Mouse (Mus musculus) neural tube, embryonic 14.5 days (tissue): ENCODE measurements around the gene Trip10. TPM values are rescaled to one million over a fixed set of nuclear protein-coding genes. Genes with fewer than 3 reads are reported as not detected.

Experiments used
- ATAC-seq: fragments of 200-750 bp; cut with Nextera tagmentation; 2 replicates; pipeline ENCODE4 v1.8.0; 2017; ENCODE audit warnings: low read depth, mild to moderate bottlenecking, moderate TSS enrichment, moderate library complexity
- H3K27ac ChIP-seq: fragments of 300-500 bp; sonication (generic); 2 replicates; pipeline ENCODE4 v1.5.1; 2014; ENCODE audit warnings: low read depth, mild to moderate bottlenecking, control low read depth, low read length, moderate library complexity, mixed read lengths
- H3K27me3 ChIP-seq: fragments of 300-500 bp; sonication (generic); 2 replicates; pipeline ENCODE4 v1.6.1; 2014; ENCODE audit warnings: low read length; ENCODE audit not compliant: control insufficient read depth, insufficient read depth
- H3K36me3 ChIP-seq: fragments of 300-500 bp; sonication (generic); 2 replicates; pipeline ENCODE4 v1.6.1; 2014; ENCODE audit warnings: low read length, mixed read lengths; ENCODE audit not compliant: control insufficient read depth, insufficient read depth
- H3K4me1 ChIP-seq: fragments of 300-500 bp; sonication (generic); 2 replicates; pipeline ENCODE4 v1.6.1; 2014; ENCODE audit warnings: low read length; ENCODE audit not compliant: control insufficient read depth, insufficient read depth
- H3K4me2 ChIP-seq: fragments of 300-500 bp; sonication (generic); 2 replicates; pipeline ENCODE4 v1.6.1; 2014; ENCODE audit warnings: mild to moderate bottlenecking, low read depth, low read length, control low read depth
- H3K4me3 ChIP-seq: fragments of 300-500 bp; sonication (generic); 2 replicates; pipeline ENCODE4 v1.5.1; 2014; ENCODE audit warnings: low read depth, low read length, control low read depth, mixed read lengths
- H3K9ac ChIP-seq: fragments of 300-500 bp; sonication (generic); replicated peaks from 2 replicates; pipeline ENCODE4 v1.6.1; 2014; ENCODE audit warnings: low read depth, mild to moderate bottlenecking, control low read depth, low read length, mixed read lengths
- H3K9me3 ChIP-seq: fragments of 300-500 bp; sonication (generic); 2 replicates; pipeline ENCODE4 v1.6.1; 2016; ENCODE audit warnings: low read length; ENCODE audit not compliant: control insufficient read depth
- WGBS: fragments of 180-500 bp; shearing (Covaris S2); extraction: QIAGEN DNeasy Blood & Tissue Kit; methylation state at CpG from one replicate; pipeline ENCODE4 v1.1.7; 2014; 5-methylcytosine and 5-hydroxymethylcytosine counted together
- polyA plus RNA-seq: library from polyadenylated mRNA; unstranded; fragments of >200 nt; fragmentation: Nextera tagmentation; extraction: Ambion mirVana; gene quantifications from 2 replicates; pipeline ENCODE4 v1.2.1, GENCODE M21; 2014

Gene Trip10
- polyA plus RNA-seq, 1 experiment from 2014 or later = 5.4 TPM

DNA sequence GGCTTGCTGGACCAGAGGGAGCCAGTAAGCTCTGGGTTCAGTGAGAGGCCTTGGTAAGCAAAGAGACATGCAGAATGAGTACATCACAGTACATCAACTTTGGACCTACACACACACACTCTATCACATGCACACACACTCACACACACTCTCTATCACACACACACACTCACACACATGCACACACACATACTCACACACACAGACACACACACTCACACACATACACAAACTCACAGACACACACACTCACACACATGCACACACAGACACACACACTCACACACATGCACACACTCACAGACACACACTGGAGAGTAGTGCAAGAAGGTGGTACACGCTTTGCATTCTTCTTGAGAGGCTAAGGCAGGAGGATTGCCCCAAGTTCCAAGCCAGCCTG lies 17.1 kb upstream of the Trip10 start:
- ATAC-seq = no peak
- WGBS = 91% methylated on average over 1 of the region's 1 CpGs
- Histone ChIP-seq H3K4me2 (no peak overlapping the region), H3K27ac (no peak overlapping the region), H3K36me3 (peaks cover 14% of the 10 kb centered on the region), H3K4me3 (no peak overlapping the region), H3K27me3 (no peaks in the 10 kb centered on the region), H3K9ac (no peak overlapping the region), H3K4me1 (no peaks in the 10 kb centered on the region), H3K9me3 (no peaks in the 10 kb centered on the region)

DNA sequence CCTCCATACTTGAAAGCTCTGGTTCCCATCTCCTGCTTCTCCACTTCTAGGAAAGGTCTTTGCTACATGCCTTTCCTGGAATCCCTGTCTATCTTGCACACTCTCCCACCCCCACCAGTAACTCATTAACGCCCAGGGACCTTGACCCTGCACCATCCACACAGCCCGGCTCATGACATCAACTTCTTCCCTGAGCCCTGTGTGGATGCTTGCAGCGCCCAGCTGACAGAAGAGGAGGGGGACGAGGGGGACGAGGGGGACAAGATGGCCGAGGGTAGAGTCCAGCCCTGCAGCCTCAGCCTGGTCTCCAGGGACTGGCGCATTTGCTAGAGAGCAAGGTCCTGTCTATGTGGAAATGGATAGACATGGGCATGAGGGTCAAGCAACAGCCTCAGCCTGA lies 16.2 kb upstream of the Trip10 start:
- Histone ChIP-seq H3K4me3 (no peak overlapping the region), H3K4me1 (no peaks in the 10 kb centered on the region), H3K9ac (no peak overlapping the region), H3K27ac (no peak overlapping the region), H3K27me3 (no peaks in the 10 kb centered on the region), H3K9me3 (no peaks in the 10 kb centered on the region), H3K4me2 (no peak overlapping the region), H3K36me3 (peaks cover 22% of the 10 kb centered on the region)
- ATAC-seq = no peak
- WGBS = 49% methylated on average over 7 of the region's 7 CpGs

DNA sequence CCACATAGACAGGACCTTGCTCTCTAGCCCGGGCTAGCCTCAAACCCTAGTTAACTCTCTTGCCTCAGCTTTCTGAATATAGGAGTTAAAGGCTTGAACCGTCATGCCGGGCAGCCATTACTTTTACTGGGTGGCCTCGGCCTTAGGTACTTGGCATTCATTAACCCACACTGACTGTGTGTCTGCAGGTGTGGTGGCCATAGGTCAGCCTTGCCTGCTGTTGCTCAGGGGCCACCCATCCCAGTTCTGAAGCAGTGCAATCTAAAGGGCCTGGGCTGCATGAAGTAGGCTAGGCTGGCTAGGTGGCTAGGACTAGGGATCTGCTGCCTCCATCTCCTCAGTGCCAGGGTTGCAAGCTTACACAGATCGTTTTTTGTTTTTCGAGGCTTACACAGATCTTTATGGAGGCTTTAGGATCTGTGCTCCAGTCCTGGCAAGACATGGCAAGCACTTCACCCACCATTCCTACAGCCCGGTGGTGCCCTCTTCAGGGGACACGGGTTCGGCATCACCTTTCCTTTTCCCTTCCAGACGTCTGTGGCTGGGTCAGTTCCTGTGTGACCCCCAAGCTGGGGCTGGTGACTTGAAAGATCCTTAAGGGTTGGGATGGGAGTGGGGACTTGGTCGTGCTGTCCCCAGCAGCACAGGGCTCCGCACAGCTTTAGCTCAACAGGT lies 14.9 kb upstream of the Trip10 start:
- no peak for ATAC-seq
- no peak overlapping the region for H3K4me2 ChIP-seq
- peaks cover 22% of the 10 kb centered on the region for H3K36me3 ChIP-seq
- 81% methylated on average over 12 of the region's 12 CpGs for WGBS
- H3K4me3 ChIP-seq = no peak overlapping the region
- H3K9me3 ChIP-seq = no peaks in the 10 kb centered on the region
- H3K27me3 ChIP-seq = no peaks in the 10 kb centered on the region
- H3K9ac ChIP-seq = no peak overlapping the region
- no peak overlapping the region for H3K27ac ChIP-seq
- H3K4me1 ChIP-seq = no peaks in the 10 kb centered on the region

DNA sequence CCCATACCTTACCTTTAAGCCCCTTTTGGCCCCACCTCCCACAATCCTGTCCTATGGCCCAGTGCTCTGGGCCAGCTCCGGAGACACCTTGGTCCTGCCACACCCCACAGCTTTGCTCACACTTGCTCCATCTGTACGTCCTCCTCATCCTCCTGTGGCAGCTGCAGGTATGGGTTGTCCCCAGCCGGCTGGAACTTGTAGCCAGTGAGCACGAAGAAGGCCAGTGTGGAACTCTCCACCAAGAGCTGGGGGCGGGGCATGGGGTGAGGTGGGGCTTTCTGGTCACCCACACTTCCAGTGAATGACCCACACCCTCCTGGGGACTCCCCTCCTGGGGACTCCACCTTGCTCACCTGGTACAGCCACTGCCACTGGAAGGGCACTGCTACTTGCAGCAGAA lies 13.5 kb upstream of the Trip10 start:
- Histone ChIP-seq H3K9me3 (no peaks in the 10 kb centered on the region), H3K27me3 (no peaks in the 10 kb centered on the region), H3K36me3 (peaks cover 22% of the 10 kb centered on the region), H3K4me3 (no peak overlapping the region), H3K4me2 (no peak overlapping the region), H3K9ac (no peak overlapping the region), H3K27ac (no peak overlapping the region), H3K4me1 (no peaks in the 10 kb centered on the region)
- 91% methylated on average over 5 of the region's 5 CpGs for WGBS
- no peak for ATAC-seq

DNA sequence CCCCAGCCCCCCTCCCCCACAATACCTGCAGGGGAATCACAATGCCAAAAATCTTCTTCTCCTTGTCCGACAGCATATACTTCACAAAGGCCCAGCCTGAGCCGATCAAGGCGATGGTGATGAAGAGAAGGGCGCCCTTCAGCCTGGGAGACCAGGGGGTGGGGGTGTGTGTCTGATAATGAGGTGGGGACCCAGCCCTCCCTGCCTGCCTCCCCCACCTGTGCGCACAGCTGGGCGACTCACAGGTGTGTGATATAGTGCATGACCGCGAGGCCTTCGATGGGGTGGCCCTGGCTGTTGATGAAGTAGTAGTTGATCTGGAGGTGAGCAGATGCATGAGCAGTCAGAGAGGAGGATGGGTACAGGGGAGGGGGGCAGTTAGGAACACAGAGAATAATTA lies 12.1 kb upstream of the Trip10 start:
- no peaks in the 10 kb centered on the region for H3K4me1 ChIP-seq
- H3K4me3 ChIP-seq = no peak overlapping the region
- H3K4me2 ChIP-seq = no peak overlapping the region
- ATAC-seq = peak; percentile 25; the same call in 1 of the 2 replicates
- H3K27ac ChIP-seq = no peak overlapping the region
- no peaks in the 10 kb centered on the region for H3K27me3 ChIP-seq
- WGBS = 95% methylated on average over 9 of the region's 9 CpGs
- H3K9me3 ChIP-seq = no peaks in the 10 kb centered on the region
- H3K9ac ChIP-seq = no peak overlapping the region
- H3K36me3 ChIP-seq = peaks cover 29% of the 10 kb centered on the region

- ATAC-seq = no peak
- Histone ChIP-seq H3K4me3 (no peak overlapping the region), H3K27me3 (no peaks in the 10 kb centered on the region), H3K4me1 (peaks cover 8% of the 10 kb centered on the region; the same call in 1 of the 2 replicates), H3K27ac (no peak overlapping the region), H3K9me3 (no peaks in the 10 kb centered on the region), H3K36me3 (peaks cover 7% of the 10 kb centered on the region; the same call in 1 of the 2 replicates), H3K4me2 (no peak overlapping the region), H3K9ac (no peak overlapping the region)
- 86% methylated on average over 10 of the region's 10 CpGs for WGBS
These were observed 5.4 kb upstream of the Trip10 start for GRCm38 (mm10) chr17:57243650-57244370.

- Histone ChIP-seq H3K4me3 (no peak overlapping the region), H3K9me3 (no peaks in the 10 kb centered on the region), H3K27me3 (no peaks in the 10 kb centered on the region), H3K4me2 (no peak overlapping the region), H3K27ac (no peak overlapping the region), H3K4me1 (peaks cover 13% of the 10 kb centered on the region; the same call in 1 of the 2 replicates), H3K9ac (no peak overlapping the region), H3K36me3 (peaks cover 7% of the 10 kb centered on the region; the same call in 1 of the 2 replicates)
- 94% methylated on average over 10 of the region's 10 CpGs for WGBS
- ATAC-seq = no peak
These were observed 3.8 kb upstream of the Trip10 start for GRCm38 (mm10) chr17:57245311-57245929.

DNA sequence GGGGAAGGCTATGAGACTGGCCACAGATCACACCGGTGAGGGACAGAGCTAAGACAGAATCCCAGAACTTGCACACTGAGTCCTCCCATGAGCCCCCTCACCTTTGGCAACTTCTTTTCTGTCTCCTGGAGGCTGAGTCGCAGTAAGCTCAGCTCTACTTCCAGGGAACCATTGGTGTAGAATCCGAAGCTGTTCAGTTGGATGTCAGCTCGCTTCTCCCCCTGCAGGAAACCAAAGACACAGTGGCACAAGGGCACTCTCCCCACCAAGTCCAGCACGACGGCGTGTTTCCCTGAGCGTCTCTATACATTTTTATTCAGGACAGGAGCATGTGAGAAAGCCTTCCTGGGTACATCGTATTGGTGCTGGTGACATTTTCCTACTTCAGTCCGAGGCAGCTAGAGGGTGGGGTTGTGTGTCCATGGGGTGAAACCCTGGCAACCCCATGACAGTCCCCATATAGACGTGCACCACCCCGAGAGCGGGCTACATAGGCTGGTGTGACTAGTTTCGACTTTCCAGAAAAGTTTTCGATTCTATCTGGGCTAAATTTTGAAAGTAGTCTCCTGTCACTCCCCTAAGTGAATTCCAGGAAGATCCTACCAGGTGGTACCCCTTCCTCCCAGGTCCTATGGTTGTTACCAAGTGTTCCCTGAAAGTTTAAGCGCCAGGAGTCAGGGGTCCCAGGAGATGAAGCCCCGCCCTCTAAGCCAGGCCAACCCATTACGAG lies 2.4 kb upstream of the Trip10 start:
- Histone ChIP-seq H3K4me3 (peak overlapping the region; percentile 51), H3K27me3 (no peaks in the 10 kb centered on the region), H3K27ac (peak overlapping the region; percentile 97), H3K9me3 (no peaks in the 10 kb centered on the region), H3K36me3 (peaks cover 2% of the 10 kb centered on the region; the same call in 1 of the 2 replicates), H3K9ac (peak overlapping the region; percentile 80), H3K4me2 (peak overlapping the region; percentile 46), H3K4me1 (peaks cover 15% of the 10 kb centered on the region; the same call in 1 of the 2 replicates)
- 4% methylated on average over 18 of the region's 18 CpGs for WGBS
- ATAC-seq = 0 out of 2 replicates have a peak, but pooled peaks have one; percentile 1
